In the genomic region with DNA sequence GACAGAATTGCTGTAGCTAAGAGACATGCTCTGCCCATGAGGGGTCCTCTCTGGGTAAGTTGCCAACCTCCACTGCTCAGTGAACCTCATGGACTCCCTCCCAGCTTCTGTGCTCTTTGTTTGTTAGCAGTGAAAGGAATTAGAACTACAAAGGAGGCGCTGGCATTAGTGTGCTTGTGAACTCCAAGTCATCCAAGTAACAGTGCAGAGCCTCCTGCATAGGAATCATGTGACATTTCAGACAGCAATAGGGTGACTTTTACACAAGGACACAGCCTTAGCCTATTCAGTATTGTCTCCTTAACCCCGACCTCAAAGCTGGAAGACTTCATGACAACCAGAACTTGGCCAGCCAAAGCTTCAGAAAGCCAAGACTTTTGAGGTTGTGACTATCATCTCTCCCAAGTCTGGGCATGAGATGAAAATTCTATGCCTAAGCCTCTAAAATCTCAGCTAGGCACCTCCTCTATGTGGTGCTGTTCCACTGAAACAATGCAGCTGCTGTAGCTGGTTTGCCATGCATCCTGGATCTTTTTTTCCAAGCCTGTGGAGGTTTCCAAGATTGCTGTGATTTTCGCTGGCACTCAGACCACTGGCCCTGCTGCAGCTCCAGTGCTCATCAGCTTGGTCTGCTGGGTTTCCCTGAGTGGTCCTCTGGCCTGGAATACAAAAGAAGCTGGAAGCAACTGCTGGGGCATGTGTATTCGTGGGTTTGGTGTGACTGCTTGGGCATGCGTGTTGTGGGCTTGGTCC, we compare ENCODE assay signal across 12 mouse cellular contexts. TPM values are rescaled to one million over a fixed set of nuclear protein-coding genes. Genes with fewer than 3 reads are reported as not detected.
DNase-seq lines count a peak whose midpoint lies in the region; ATAC-seq and TF ChIP-seq lines count a peak whose summit lies in the region.
"Had no signal": no experiment of that assay in that cellular context is flagged by ENCODE, and none has a peak within 500 bp of the region (broad histone marks: within the 10 kb centered on the region; RNA-seq: fewer than 3 reads in every experiment).

No protein-coding gene starts in this region.

- no peak overlapping the region for H3K27ac ChIP-seq in heart, adult 2 months
- H3K27ac ChIP-seq: intestine, embryonic 15.5 days; left cerebral cortex, adult 2 months; liver, embryonic 14.5 days had no signal

- TF ChIP-seq EP300 in heart, adult 2 months (IDR thresholded peaks at IDR 0.05; ENCODE audit: insufficient read depth, low read depth, low read length), result no peak

- H3K79me2 ChIP-seq in heart, adult 2 months (replicated peaks; ENCODE audit: control insufficient read depth, insufficient read depth, low read length), result no peaks in the 10 kb centered on the region

- no peak overlapping the region for H3K4me3 ChIP-seq in heart, adult 2 months
- H3K4me3 ChIP-seq: intestine, embryonic 15.5 days; left cerebral cortex, adult 2 months had no signal

- H3K9ac ChIP-seq in heart, adult 2 months (ENCODE audit: low read depth, low read length), result no peak overlapping the region
- H3K9ac ChIP-seq: intestine, embryonic 15.5 days; liver, embryonic 14.5 days had no signal

- no peak for TF ChIP-seq CTCF in heart, adult 2 months (IDR thresholded peaks at IDR 0.05)

- no peaks in the 10 kb centered on the region for H3K27me3 ChIP-seq in heart, adult 2 months (ENCODE audit: control insufficient read depth, insufficient read depth, low read length)
- H3K27me3 ChIP-seq: intestine, embryonic 15.5 days had no signal

- peak; percentile 93 for DNase-seq in heart, adult 11 months
- DNase-seq in heart, adult 2 months, result no peak
- DNase-seq in ES-CJ7 (ENCODE audit: low read depth, low spot score), result peak; percentile 52
- DNase-seq in brain, embryonic 18.5 days (ENCODE audit: low read depth, low spot score), result peak; percentile 45
- peak; percentile 9 for DNase-seq in lung, postnatal 36 days
- no peak for DNase-seq in kidney, adult 18-20 months
- no peak for DNase-seq in gastrocnemius, postnatal 4 days (ENCODE audit: low spot score in 2 of 2)
- DNase-seq: right cerebral cortex, postnatal 25 days had no signal

- intact Hi-C loops in heart, adult 2 months (cut with DNase I), result no loop called here

- H3K36me3 ChIP-seq in heart, adult 2 months (ENCODE audit: control insufficient read depth, insufficient read depth, low read length), result no peaks in the 10 kb centered on the region
- H3K36me3 ChIP-seq: intestine, embryonic 15.5 days had no signal

- no peak for ATAC-seq in activated CD4-positive, CD25-positive, alpha-beta regulatory T cell, adult 4 months
- ATAC-seq: intestine, embryonic 15.5 days had no signal

- 75% methylated on average over 5 of the region's 5 CpGs for WGBS in heart, adult 2 months

- no peak for TF ChIP-seq POLR2A in heart, adult 2 months (IDR thresholded peaks at IDR 0.05; ENCODE audit: insufficient read depth, low read depth, low read length)

- no peaks in the 10 kb centered on the region for H3K4me1 ChIP-seq in heart, adult 2 months (ENCODE audit: control insufficient read depth, insufficient read depth, low read length)
- H3K4me1 ChIP-seq: intestine, embryonic 15.5 days had no signal

RNA-seq across cellular contexts. Expression of a gene that starts 52.8 kb away (rescaled TPM):
- total RNA-seq in heart, adult 2 months (2021), result 1 to 10 TPM; 1.5 to 1.7 TPM
- 2.6 and 3.9 TPM in 2 replicates for polyA plus RNA-seq in heart, adult 2 months (2012; rRNA removed)
- 1 to 10 TPM; 3.5 to 4.2 TPM for total RNA-seq in gastrocnemius, postnatal 4 days (2021)
- 1 to 10 TPM in 1 of 2 experiments, under 1 TPM in 1; 0.36 to 1.5 TPM for polyA plus RNA-seq in activated CD4-positive, CD25-positive, alpha-beta regulatory T cell, adult 4 months (2017; shearing (Covaris generic))

Comparison
In these comparisons a context has a peak if more than half of its experiments do, and no peak if none do; other contexts are left out.
1. DNase-seq: peak in heart, adult 11 months (single experiment), ES-CJ7 (single experiment), brain, embryonic 18.5 days (single experiment) and lung, postnatal 36 days (single experiment); none in heart, adult 2 months (0 of 2), kidney, adult 18-20 months (single experiment) and gastrocnemius, postnatal 4 days (0 of 2).